Mouse (Mus musculus): ENCODE results near the gene Pimreg. TPM values are rescaled to one million over a fixed set of nuclear protein-coding genes. Genes with fewer than 3 reads are reported as not detected.

The Pimreg gene
- polyA plus RNA-seq, 1 experiment from 2014 or later = 140 TPM

GRCm38 (mm10) chr11:72010367-72010766 is 31.5 kb upstream of the Pimreg start:
- Histone ChIP-seq H3K36me3 (ENCODE audit: control insufficient read depth, insufficient read depth, low read length) (no peaks in the 10 kb centered on the region), H3K9ac (ENCODE audit: low read depth, low read length) (no peak overlapping the region), H3K27me3 (ENCODE audit: control insufficient read depth, insufficient read depth, low read length) (peaks cover 4% of the 10 kb centered on the region; the same call in 1 of the 2 replicates), H3K4me1 (ENCODE audit: control insufficient read depth, insufficient read depth, low read length) (peaks cover 5% of the 10 kb centered on the region; the same call in 1 of the 2 replicates), H3K9me3 (ENCODE audit: control insufficient read depth, low read length) (no peaks in the 10 kb centered on the region), H3K4me3 (ENCODE audit: low read length) (no peak overlapping the region), H3K27ac (ENCODE audit: low read depth, low read length) (no peak overlapping the region), H3K4me2 (replicated peaks; ENCODE audit: low read depth, low read length) (no peak overlapping the region)
- no peak for ATAC-seq (ENCODE audit: low FRiP score, low TSS enrichment)
- WGBS = 39% methylated on average over 5 of the region's 5 CpGs

- no peak for ATAC-seq (ENCODE audit: low FRiP score, low TSS enrichment)
- 64% methylated on average over 9 of the region's 9 CpGs for WGBS
- no peak overlapping the region for H3K4me3 ChIP-seq (ENCODE audit: low read length)
- H3K27ac ChIP-seq (ENCODE audit: low read depth, low read length) = no peak overlapping the region
- peaks cover 4% of the 10 kb centered on the region; the same call in 1 of the 2 replicates for H3K27me3 ChIP-seq (ENCODE audit: control insufficient read depth, insufficient read depth, low read length)
- H3K36me3 ChIP-seq (ENCODE audit: control insufficient read depth, insufficient read depth, low read length) = no peaks in the 10 kb centered on the region
- no peaks in the 10 kb centered on the region for H3K9me3 ChIP-seq (ENCODE audit: control insufficient read depth, low read length)
- no peak overlapping the region for H3K4me2 ChIP-seq (replicated peaks; ENCODE audit: low read depth, low read length)
- peaks cover 5% of the 10 kb centered on the region; the same call in 1 of the 2 replicates for H3K4me1 ChIP-seq (ENCODE audit: control insufficient read depth, insufficient read depth, low read length)
- H3K9ac ChIP-seq (ENCODE audit: low read depth, low read length) = no peak overlapping the region
Measured at GRCm38 (mm10) chr11:72010940-72011722, 30.7 kb upstream of the Pimreg start.

DNA sequence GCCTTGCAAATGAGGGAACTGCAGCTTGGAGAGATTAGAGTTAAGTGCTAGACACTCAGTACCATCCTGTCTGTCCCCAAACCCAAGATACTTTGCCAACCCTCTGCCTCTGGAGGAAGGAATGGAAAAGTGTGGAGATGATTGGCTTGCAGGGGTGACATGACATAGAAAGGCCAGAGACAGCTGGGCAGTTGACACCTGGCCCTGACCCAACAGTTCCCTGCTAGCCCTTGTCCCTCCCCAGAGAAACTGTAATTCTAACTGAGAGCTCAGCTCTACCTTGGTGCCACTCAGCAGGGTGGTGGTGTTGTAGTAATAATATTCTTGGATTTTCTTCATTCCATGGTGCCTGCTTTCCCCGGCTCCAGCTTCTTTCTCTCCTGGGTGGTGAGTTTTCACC is 29.9 kb upstream of the Pimreg start:
- H3K36me3 ChIP-seq (ENCODE audit: control insufficient read depth, insufficient read depth, low read length) = no peaks in the 10 kb centered on the region
- H3K4me1 ChIP-seq (ENCODE audit: control insufficient read depth, insufficient read depth, low read length) = peaks cover 5% of the 10 kb centered on the region; the same call in 1 of the 2 replicates
- no peak overlapping the region for H3K27ac ChIP-seq (ENCODE audit: low read depth, low read length)
- H3K27me3 ChIP-seq (ENCODE audit: control insufficient read depth, insufficient read depth, low read length) = peaks cover 4% of the 10 kb centered on the region; the same call in 1 of the 2 replicates
- no peak overlapping the region for H3K9ac ChIP-seq (ENCODE audit: low read depth, low read length)
- H3K4me3 ChIP-seq (ENCODE audit: low read length) = no peak overlapping the region
- H3K4me2 ChIP-seq (replicated peaks; ENCODE audit: low read depth, low read length) = no peak overlapping the region
- 85% methylated on average over 1 of the region's 1 CpGs for WGBS
- H3K9me3 ChIP-seq (ENCODE audit: control insufficient read depth, low read length) = no peaks in the 10 kb centered on the region
- no peak for ATAC-seq (ENCODE audit: low FRiP score, low TSS enrichment)

GRCm38 (mm10) chr11:72014674-72015073 is 27.2 kb upstream of the Pimreg start:
- 79% methylated on average over 4 of the region's 4 CpGs for WGBS
- no peaks in the 10 kb centered on the region for H3K9me3 ChIP-seq (ENCODE audit: control insufficient read depth, low read length)
- no peak overlapping the region for H3K4me2 ChIP-seq (replicated peaks; ENCODE audit: low read depth, low read length)
- H3K9ac ChIP-seq (ENCODE audit: low read depth, low read length) = no peak overlapping the region
- no peaks in the 10 kb centered on the region for H3K36me3 ChIP-seq (ENCODE audit: control insufficient read depth, insufficient read depth, low read length)
- H3K4me3 ChIP-seq (ENCODE audit: low read length) = no peak overlapping the region
- no peak for ATAC-seq (ENCODE audit: low FRiP score, low TSS enrichment)
- H3K27ac ChIP-seq (ENCODE audit: low read depth, low read length) = no peak overlapping the region
- peaks cover 4% of the 10 kb centered on the region; the same call in 1 of the 2 replicates for H3K27me3 ChIP-seq (ENCODE audit: control insufficient read depth, insufficient read depth, low read length)
- H3K4me1 ChIP-seq (ENCODE audit: control insufficient read depth, insufficient read depth, low read length) = peaks cover 5% of the 10 kb centered on the region; the same call in 1 of the 2 replicates

DNA sequence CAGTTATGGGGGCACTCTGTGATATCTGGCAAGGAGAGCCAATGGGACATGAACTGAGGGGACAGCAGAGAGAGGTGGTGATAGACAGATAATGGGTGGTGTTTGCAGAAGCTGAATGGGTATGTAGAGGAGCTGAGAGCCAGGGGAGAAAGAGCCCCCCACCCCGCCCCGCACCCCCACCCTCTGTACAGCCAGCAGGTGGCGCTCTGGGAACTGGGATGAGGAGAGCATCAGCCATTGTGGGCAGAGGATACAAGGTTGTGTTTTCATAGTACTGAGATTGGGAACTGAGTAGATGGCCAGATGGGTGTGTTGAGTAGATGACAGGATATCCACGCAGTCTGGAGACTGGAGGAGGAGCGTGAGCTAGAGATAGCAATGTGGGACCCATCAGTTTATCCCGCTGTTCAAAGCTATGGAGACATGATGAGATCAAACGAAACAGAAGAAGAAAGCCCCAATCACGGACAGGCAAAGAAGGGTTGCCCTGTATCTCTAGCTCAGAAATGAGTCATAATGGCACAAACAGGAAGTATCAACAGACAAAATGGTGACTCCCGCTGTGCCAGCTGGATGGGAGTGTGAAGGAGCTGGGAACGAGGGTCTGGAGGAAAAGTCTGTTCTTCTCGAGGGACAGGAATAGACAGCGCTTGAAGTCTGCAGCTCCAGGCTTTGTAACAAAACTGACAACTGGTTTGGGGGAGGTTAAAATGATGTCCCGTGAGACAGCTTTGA is 25.1 kb upstream of the Pimreg start:
- no peaks in the 10 kb centered on the region for H3K9me3 ChIP-seq (ENCODE audit: control insufficient read depth, low read length)
- 83% methylated on average over 13 of the region's 13 CpGs for WGBS
- H3K27me3 ChIP-seq (ENCODE audit: control insufficient read depth, insufficient read depth, low read length) = peaks cover 4% of the 10 kb centered on the region; the same call in 1 of the 2 replicates
- no peak overlapping the region for H3K27ac ChIP-seq (ENCODE audit: low read depth, low read length)
- no peak overlapping the region for H3K9ac ChIP-seq (ENCODE audit: low read depth, low read length)
- peaks cover 2% of the 10 kb centered on the region; the same call in 1 of the 2 replicates for H3K4me1 ChIP-seq (ENCODE audit: control insufficient read depth, insufficient read depth, low read length)
- H3K36me3 ChIP-seq (ENCODE audit: control insufficient read depth, insufficient read depth, low read length) = no peaks in the 10 kb centered on the region
- no peak for ATAC-seq (ENCODE audit: low FRiP score, low TSS enrichment)
- no peak overlapping the region for H3K4me2 ChIP-seq (replicated peaks; ENCODE audit: low read depth, low read length)
- H3K4me3 ChIP-seq (ENCODE audit: low read length) = no peak overlapping the region

GRCm38 (mm10) chr11:72017253-72017601 is 24.6 kb upstream of the Pimreg start:
- 82% methylated on average over 9 of the region's 9 CpGs for WGBS
- H3K9me3 ChIP-seq (ENCODE audit: control insufficient read depth, low read length) = no peaks in the 10 kb centered on the region

DNA sequence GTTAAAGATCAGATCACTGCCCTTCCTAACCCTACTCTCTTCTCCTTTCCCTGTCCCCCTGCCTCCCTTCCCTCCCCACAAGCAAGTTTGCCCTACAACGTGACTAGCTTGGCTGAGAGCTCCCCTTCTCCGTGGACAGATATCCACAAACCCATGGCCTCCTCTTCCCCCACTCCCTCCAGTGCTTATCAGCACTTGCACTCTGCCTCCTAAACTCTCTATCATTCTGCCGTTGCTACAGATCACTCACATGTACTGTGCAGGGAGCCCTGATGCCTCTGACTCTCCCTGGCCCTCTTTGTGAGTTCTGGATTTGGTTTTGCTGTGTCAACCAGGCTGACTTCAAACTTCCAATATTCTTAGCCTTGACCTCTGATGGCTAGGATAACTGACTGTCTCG is 20.8 kb upstream of the Pimreg start:
- no peaks in the 10 kb centered on the region for H3K9me3 ChIP-seq (ENCODE audit: control insufficient read depth, low read length)
- H3K27me3 ChIP-seq (ENCODE audit: control insufficient read depth, insufficient read depth, low read length) = no peaks in the 10 kb centered on the region
- no peaks in the 10 kb centered on the region for H3K36me3 ChIP-seq (ENCODE audit: control insufficient read depth, insufficient read depth, low read length)
- H3K4me2 ChIP-seq (replicated peaks; ENCODE audit: low read depth, low read length) = no peak overlapping the region
- H3K4me3 ChIP-seq (ENCODE audit: low read length) = no peak overlapping the region
- H3K27ac ChIP-seq (ENCODE audit: low read depth, low read length) = no peak overlapping the region
- ATAC-seq (ENCODE audit: low FRiP score, low TSS enrichment) = no peak
- no peaks in the 10 kb centered on the region for H3K4me1 ChIP-seq (ENCODE audit: control insufficient read depth, insufficient read depth, low read length)
- WGBS = 72% methylated on average over 4 of the region's 4 CpGs
- H3K9ac ChIP-seq (ENCODE audit: low read depth, low read length) = no peak overlapping the region

More at GRCm38 (mm10) chr11:72017253-72017601, 24.6 kb upstream of the Pimreg start:
- H3K4me2 ChIP-seq (replicated peaks; ENCODE audit: low read depth, low read length) = no peak overlapping the region
- peaks cover under 1% of the 10 kb centered on the region; the same call in 1 of the 2 replicates for H3K27me3 ChIP-seq (ENCODE audit: control insufficient read depth, insufficient read depth, low read length)
- no peak overlapping the region for H3K4me3 ChIP-seq (ENCODE audit: low read length)
- H3K36me3 ChIP-seq (ENCODE audit: control insufficient read depth, insufficient read depth, low read length) = no peaks in the 10 kb centered on the region
- ATAC-seq (ENCODE audit: low FRiP score, low TSS enrichment) = no peak
- H3K27ac ChIP-seq (ENCODE audit: low read depth, low read length) = no peak overlapping the region
- no peak overlapping the region for H3K9ac ChIP-seq (ENCODE audit: low read depth, low read length)
- no peaks in the 10 kb centered on the region for H3K4me1 ChIP-seq (ENCODE audit: control insufficient read depth, insufficient read depth, low read length)

DNA sequence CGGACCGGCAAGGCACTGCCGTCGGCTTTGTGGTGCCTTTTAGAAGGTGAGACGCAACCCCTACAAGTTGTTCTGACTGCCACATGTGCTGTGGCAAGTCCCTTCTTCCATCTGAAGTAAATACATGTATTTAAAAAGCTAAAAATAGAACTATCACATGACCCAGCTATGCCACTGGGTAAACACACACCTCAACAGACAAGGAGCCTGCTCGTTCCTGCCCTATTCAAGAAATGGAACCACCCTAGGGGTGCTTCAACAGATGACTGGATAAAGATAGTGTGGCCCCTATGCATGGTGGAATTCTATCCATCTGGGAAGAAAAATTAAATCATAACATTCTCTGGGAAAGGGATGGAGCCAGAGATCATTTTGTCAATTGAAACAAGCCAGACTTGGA is 19.0 kb upstream of the Pimreg start:
- 87% methylated on average over 6 of the region's 6 CpGs for WGBS

DNA sequence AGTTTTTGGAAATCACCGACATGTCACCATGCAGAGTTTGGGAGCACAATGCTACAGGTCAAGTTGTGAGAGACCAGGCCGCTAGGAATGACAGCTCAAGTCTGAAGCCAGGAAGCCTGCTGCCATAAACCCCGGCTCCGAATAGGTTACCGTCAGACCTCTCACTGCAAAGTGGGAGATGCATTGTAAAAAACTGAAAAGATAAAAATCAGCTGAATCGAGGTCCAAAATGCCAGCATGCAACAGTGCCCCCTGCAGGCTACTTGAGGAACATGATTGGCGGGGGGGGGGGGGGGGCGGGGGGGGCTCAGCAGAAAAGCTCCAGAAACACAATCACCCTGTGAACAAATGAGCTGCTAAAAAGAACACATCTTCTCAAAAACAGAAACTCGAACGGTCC is 18.3 kb upstream of the Pimreg start:
- WGBS = 26% methylated on average over 9 of the region's 10 CpGs
- Histone ChIP-seq H3K9ac (ENCODE audit: low read depth, low read length) (no peak overlapping the region), H3K36me3 (ENCODE audit: control insufficient read depth, insufficient read depth, low read length) (no peaks in the 10 kb centered on the region), H3K4me3 (ENCODE audit: low read length) (no peak overlapping the region), H3K4me2 (replicated peaks; ENCODE audit: low read depth, low read length) (no peak overlapping the region), H3K4me1 (ENCODE audit: control insufficient read depth, insufficient read depth, low read length) (no peaks in the 10 kb centered on the region), H3K27ac (ENCODE audit: low read depth, low read length) (no peak overlapping the region), H3K27me3 (ENCODE audit: control insufficient read depth, insufficient read depth, low read length) (no peaks in the 10 kb centered on the region; the same call in 1 of the 2 replicates), H3K9me3 (ENCODE audit: control insufficient read depth, low read length) (no peaks in the 10 kb centered on the region)
- ATAC-seq (ENCODE audit: low FRiP score, low TSS enrichment) = no peak

More for the DNA sequence above, 19.0 kb upstream of the Pimreg start:
- no peak overlapping the region for H3K27ac ChIP-seq (ENCODE audit: low read depth, low read length)
- no peak overlapping the region for H3K4me2 ChIP-seq (replicated peaks; ENCODE audit: low read depth, low read length)
- H3K36me3 ChIP-seq (ENCODE audit: control insufficient read depth, insufficient read depth, low read length) = no peaks in the 10 kb centered on the region
- no peaks in the 10 kb centered on the region for H3K4me1 ChIP-seq (ENCODE audit: control insufficient read depth, insufficient read depth, low read length)
- no peaks in the 10 kb centered on the region; the same call in 1 of the 2 replicates for H3K27me3 ChIP-seq (ENCODE audit: control insufficient read depth, insufficient read depth, low read length)
- H3K9ac ChIP-seq (ENCODE audit: low read depth, low read length) = no peak overlapping the region
- ATAC-seq (ENCODE audit: low FRiP score, low TSS enrichment) = no peak
- H3K4me3 ChIP-seq (ENCODE audit: low read length) = no peak overlapping the region
- no peaks in the 10 kb centered on the region for H3K9me3 ChIP-seq (ENCODE audit: control insufficient read depth, low read length)

Measured in kidney, embryonic 14.5 days (tissue).